Mouse (Mus musculus): Measurements from ENCODE around the gene D10Jhu81e.

DNA sequence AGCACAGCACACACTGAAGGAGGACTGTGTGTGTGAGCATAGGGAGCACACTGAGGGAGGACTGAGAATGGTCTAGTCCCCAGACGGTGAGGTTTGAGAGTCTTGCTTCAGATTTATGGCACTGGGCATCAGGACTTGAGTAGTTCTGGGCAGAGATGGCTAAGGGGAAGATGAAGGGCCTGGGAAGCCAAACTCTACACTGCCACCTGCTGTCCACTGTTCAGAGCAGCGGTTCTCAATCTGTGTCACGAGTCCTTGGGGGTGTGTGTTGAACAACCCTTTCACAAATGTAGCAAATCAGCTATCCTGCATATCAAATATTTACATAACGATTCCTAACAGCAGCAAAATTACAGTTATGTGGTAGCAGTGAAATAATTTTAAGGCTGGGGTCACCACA is 5.7 kb downstream of the D10Jhu81e start:
- TF ChIP-seq POLR2A (IDR thresholded peaks at IDR 0.05; ENCODE audit: insufficient read depth, low read length) (no peak), CTCF (IDR thresholded peaks at IDR 0.05; ENCODE audit: low read depth, low read length) (peak; percentile 84), EP300 (IDR thresholded peaks at IDR 0.05; ENCODE audit: insufficient read depth, low read depth, low read length) (0 out of 2 replicates have a peak, but pooled peaks have one; percentile 22)

All from ES-Bruce4 (cell line).